Mouse (Mus musculus): Measurements from ENCODE around the gene Tbc1d30.

Gene Tbc1d30

GRCm38 (mm10) chr10:121351066-121351581, at the start of gene Tbc1d30:
TSS of gene Tbc1d30 (minus strand) at chr10:121351278.
- DNase-seq (ENCODE audit: low spot score in 2 of 2), result no peak

- DNase-seq (ENCODE audit: low spot score in 2 of 2), result no peak
Measured at GRCm38 (mm10) chr10:121398599-121398998, 47.5 kb upstream of the Tbc1d30 start.

DNA sequence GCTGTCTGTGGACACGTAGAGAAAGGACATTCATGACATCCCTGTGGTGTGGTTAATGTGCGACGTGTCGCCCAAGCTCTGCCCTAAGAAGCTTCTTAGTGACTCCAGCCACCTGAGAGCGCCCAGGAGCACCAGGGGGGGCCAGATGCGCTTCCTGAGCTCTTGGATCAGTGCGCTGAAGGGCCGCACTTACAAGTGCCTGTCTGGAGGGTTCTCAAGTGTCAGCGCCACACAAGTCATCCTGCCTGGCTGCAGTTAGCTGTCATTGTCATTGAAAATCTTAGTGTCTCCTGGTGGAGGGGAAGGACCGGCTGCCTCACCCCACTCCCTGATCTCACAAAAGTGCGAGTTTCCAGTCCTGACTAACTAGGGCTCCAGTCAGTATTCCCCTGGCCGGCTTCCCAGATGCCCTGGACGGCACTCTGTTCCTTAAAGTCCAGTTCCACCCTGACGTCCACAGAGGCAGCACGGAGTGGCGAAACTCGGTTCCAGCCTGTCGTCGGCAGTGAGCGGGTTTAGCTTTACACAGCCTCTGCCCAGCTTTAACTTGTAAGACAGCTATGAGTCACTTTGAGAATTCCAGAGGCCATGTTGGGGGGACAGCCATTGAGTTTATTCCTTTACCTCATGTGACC, 44.6 kb upstream of the Tbc1d30 start:
- no peak for DNase-seq (ENCODE audit: low spot score in 2 of 2)

GRCm38 (mm10) chr10:121394789-121395325, 43.8 kb upstream of the Tbc1d30 start:
- DNase-seq (ENCODE audit: low spot score in 2 of 2), result no peak

GRCm38 (mm10) chr10:121394270-121394669, 43.2 kb upstream of the Tbc1d30 start:
- no peak for DNase-seq (ENCODE audit: low spot score in 2 of 2)

DNA sequence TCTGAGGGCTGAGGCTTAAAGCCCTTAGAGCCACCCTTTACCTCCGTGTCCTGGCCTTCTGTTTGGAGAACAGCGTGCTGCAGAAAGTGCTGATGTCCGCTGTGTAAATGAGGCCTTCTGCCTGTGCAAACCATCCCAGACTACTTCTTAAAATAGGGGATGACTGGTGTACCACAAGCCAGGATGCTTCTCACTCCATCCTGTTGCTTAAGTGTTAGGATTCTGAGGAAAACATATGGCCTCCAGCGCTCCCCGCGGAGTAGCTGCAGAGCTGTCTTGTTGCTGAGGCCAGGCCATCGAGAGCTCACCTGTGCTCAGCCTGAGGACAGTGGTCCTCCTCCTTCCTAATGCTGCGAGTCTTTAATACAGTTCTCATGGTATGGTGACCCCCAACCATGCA, 40.8 kb upstream of the Tbc1d30 start:
- no peak for DNase-seq (ENCODE audit: low spot score in 2 of 2)

GRCm38 (mm10) chr10:121390602-121391001, 39.5 kb upstream of the Tbc1d30 start:
- no peak for DNase-seq (ENCODE audit: low spot score in 2 of 2)

GRCm38 (mm10) chr10:121386347-121386746, 35.3 kb upstream of the Tbc1d30 start:
- DNase-seq (ENCODE audit: low spot score in 2 of 2), result no peak

GRCm38 (mm10) chr10:121385695-121386094, 34.6 kb upstream of the Tbc1d30 start:
- DNase-seq (ENCODE audit: low spot score in 2 of 2), result no peak

DNA sequence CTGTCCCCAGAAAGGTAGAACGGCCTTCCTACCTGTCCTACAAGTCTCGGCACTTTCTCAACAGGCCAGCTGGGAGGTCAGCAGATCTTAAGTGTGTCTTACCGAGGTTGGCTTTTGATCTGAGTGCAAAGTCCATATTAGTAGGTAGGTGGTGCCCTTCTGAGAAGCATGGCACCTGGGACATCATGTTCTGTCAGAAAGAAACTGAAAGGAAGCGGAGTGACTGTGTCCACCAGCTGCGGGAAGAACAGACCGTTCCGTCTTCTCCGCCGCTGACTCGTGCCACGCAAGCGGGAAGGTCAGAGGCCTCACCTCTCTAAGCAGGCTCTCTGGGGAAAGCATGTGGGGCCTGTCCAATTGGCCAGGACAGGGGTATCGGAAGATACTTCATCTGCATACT, 33.6 kb upstream of the Tbc1d30 start:
- no peak for DNase-seq (ENCODE audit: low spot score in 2 of 2)

GRCm38 (mm10) chr10:121381280-121381679, 30.2 kb upstream of the Tbc1d30 start:
- no peak for DNase-seq (ENCODE audit: low spot score in 2 of 2)

DNA sequence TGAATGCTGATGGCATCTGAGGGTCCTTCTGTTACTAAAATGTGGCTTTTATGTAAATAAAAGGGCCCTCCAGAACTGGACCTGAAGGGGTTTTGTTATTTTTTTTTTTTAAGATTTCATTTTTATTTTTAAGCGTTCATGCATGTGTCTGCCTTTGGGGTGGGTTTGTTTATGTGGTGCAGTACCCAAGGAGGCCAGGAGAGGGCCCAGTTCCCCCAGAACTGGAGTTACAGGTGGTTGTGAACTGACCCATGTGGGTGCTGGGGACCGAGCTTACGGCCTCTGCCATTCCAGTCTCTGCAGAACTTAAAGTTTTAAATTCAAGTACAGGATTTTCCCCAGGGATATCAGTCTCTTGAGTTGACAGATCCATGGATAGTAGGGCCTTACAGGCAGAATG, 28.3 kb upstream of the Tbc1d30 start:
- DNase-seq (ENCODE audit: low spot score in 2 of 2), result no peak

DNA sequence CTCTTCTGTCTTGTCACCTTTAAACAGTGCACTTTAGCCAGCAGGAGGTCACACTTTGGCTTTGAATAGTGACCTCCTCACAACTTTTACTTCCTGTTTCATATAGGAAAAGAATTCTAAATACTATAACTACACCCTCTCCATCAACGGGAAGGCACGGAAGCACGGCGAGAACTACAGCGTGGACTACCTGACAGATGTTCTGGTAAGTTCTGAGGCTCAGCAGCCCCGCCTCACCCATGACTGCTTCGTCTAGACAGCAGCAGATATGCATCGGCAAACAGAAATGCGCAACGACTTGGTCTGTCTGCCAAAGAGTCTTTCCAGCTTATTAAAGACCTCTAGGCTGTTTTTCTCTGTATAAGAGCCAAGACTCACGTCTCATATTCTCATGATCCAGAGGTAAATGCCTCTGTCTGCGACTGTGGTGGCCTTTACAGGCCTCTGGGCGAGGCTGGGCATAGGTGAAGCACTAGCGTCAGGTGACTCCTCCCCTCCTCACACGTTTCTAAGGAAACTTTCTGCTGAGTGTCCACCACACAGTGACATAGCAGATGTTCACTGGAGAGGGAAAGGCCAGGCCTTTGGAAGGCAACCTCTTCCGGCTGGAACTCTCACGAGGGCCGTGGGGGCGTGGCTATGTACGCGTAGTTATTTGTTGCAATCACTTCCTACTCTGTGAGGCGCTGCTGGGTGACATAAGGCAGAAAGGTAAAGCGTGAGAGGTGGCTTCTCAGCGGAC, 25.6 kb upstream of the Tbc1d30 start:
- no peak for DNase-seq (ENCODE audit: low spot score in 2 of 2)

GRCm38 (mm10) chr10:121375649-121376493, 24.8 kb upstream of the Tbc1d30 start:
- DNase-seq (ENCODE audit: low spot score in 2 of 2), result no peak

DNA sequence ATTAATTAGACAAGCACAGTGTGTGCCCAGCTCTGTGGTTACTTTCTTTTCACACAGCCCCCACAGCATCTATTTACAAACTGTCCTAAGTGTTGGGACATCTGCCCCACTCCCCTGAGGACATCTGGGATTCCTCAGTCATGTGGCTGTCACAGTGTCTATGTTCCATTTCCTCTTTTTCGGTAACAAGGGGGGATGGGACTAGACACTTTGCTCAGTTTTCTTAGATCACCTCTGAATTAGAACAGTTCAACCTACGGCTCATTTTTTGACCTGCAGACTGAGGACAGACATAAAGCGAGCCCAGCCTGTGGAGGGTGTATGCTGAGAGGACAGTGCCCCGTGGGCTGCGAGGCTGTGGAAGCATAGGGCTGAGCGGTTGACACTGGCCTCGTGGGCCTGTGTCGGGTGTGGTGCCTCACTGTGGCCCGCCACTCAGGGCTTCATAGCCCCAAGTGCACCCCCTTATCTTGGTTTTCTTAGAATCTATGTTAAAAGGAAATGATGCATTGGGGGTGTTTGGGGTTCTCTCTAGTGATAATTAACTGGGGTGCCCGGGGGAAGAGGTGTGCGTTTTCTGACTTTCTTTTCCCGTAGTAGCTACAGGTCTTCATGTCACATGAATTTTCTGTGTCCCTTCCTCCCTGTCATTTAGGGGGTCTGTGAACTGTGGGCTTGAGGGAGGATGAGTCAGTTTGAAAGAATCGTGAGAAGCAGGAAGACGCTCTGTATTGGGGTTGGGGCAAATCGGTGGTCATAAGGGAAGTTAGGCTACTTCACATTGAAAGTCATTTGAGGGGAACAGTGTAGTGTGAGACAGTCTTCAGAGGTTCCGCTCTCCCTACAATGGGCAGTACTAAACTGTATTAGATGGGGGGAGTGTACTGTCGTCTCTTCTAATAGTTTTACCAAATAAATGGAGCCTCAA, 23.9 kb upstream of the Tbc1d30 start:
- no peak for DNase-seq (ENCODE audit: low spot score in 2 of 2)

- DNase-seq (ENCODE audit: low spot score in 2 of 2), result no peak
Measured at GRCm38 (mm10) chr10:121374013-121374412, 22.9 kb upstream of the Tbc1d30 start.

- no peak for DNase-seq (ENCODE audit: low spot score in 2 of 2)
Measured at GRCm38 (mm10) chr10:121370777-121371176, 19.7 kb upstream of the Tbc1d30 start.

- DNase-seq (ENCODE audit: low spot score in 2 of 2), result no peak
Measured at GRCm38 (mm10) chr10:121368783-121369465, 17.8 kb upstream of the Tbc1d30 start.

DNA sequence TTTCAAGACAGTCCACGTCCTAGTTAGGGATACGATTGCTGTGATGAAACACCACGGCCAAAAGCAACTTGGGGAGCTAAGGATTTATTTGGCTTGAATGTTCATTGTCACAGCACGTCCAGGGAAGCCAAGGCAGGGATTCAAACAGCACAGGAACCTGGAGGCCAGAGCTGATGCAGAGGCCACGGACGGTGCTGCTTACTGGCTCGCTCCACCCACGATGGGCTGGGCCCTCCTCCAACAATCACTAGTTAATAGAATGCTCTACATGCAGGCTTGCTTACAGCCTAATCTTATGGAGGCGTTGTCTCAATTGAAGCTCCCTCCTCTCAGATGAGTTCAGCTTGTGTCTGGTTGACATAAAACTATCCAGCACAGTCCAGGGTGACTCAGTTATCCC, 16.7 kb upstream of the Tbc1d30 start:
- no peak for DNase-seq (ENCODE audit: low spot score in 2 of 2)

DNA sequence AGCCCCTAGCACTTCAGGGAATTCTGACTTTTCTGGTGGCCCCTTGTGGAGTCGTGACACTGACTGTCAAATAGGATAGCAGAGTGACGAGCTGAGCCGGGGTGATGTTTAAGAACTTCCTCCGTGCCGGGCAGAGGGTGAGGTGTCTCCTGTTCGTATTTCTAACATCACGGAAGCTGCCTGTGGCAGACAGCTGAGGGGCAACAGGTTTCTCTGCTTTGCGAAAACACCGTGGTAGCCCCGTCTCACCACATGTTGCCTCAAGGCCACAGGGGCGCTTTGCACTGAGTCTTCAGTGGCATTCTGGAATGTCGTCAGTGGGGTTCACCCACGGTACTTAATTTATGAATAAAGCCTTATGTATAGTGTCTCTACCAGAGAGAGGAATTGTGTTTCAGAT, 16.2 kb upstream of the Tbc1d30 start:
- DNase-seq (ENCODE audit: low spot score in 2 of 2), result no peak
